Mouse (Mus musculus): Measurements from ENCODE around the gene Plcl2. TPM values are rescaled to one million over a fixed set of nuclear protein-coding genes. Genes with fewer than 3 reads are reported as not detected.
"Not testable (repeated sequence)": the region's sequence is repeated elsewhere in the genome, so short reads cannot be mapped to it uniquely, and the experiment has no call there.

Gene Plcl2
- polyA plus RNA-seq, 1 experiment from 2014 or later: 10.2 TPM

- no peak for ATAC-seq (ENCODE audit: low FRiP score, low read depth)
- H3K4me1 ChIP-seq: peaks cover 1% of the 10 kb centered on the region
- no peak overlapping the region for H3K4me2 ChIP-seq (replicated peaks)
- H3K4me3 ChIP-seq: no peak overlapping the region
- H3K9me3 ChIP-seq: no peaks in the 10 kb centered on the region
- no peaks in the 10 kb centered on the region for H3K27me3 ChIP-seq (replicated peaks)
- WGBS: 81% methylated on average over 4 of the region's 4 CpGs
- no peak overlapping the region for H3K9ac ChIP-seq
- no peak overlapping the region for H3K27ac ChIP-seq
- no peaks in the 10 kb centered on the region for H3K36me3 ChIP-seq
Observed at GRCm38 (mm10) chr17:50515926-50516325, 6.7 kb downstream of the Plcl2 start.

- Histone ChIP-seq H3K9me3 (no peaks in the 10 kb centered on the region), H3K27ac (no peak overlapping the region), H3K4me2 (replicated peaks) (no peak overlapping the region), H3K4me1 (no peaks in the 10 kb centered on the region; the same call in 1 of the 2 replicates), H3K27me3 (replicated peaks) (no peaks in the 10 kb centered on the region), H3K36me3 (no peaks in the 10 kb centered on the region), H3K9ac (no peak overlapping the region), H3K4me3 (no peak overlapping the region)
- ATAC-seq (ENCODE audit: low FRiP score, low read depth): no peak
- WGBS: 82% methylated on average over 6 of the region's 6 CpGs
Observed at GRCm38 (mm10) chr17:50517781-50518415, 8.7 kb downstream of the Plcl2 start.

GRCm38 (mm10) chr17:50519588-50519987 lies 10.4 kb downstream of the Plcl2 start:
- no peaks in the 10 kb centered on the region for H3K27me3 ChIP-seq (replicated peaks)

GRCm38 (mm10) chr17:50522473-50523083 lies 13.4 kb downstream of the Plcl2 start:
- no peak overlapping the region for H3K27ac ChIP-seq
- no peaks in the 10 kb centered on the region; the same call in 1 of the 2 replicates for H3K4me1 ChIP-seq
- H3K9ac ChIP-seq: no peak overlapping the region
- ATAC-seq (ENCODE audit: low FRiP score, low read depth): no peak
- H3K4me2 ChIP-seq (replicated peaks): no peak overlapping the region
- no peak overlapping the region for H3K4me3 ChIP-seq
- H3K27me3 ChIP-seq (replicated peaks): no peaks in the 10 kb centered on the region
- H3K9me3 ChIP-seq: no peaks in the 10 kb centered on the region
- 82% methylated on average over 5 of the region's 5 CpGs for WGBS
- no peaks in the 10 kb centered on the region for H3K36me3 ChIP-seq

More at GRCm38 (mm10) chr17:50519588-50519987, 10.4 kb downstream of the Plcl2 start:
- ATAC-seq (ENCODE audit: low FRiP score, low read depth): no peak
- Histone ChIP-seq H3K4me3 (no peak overlapping the region), H3K27ac (no peak overlapping the region), H3K4me1 (no peaks in the 10 kb centered on the region), H3K36me3 (no peaks in the 10 kb centered on the region), H3K9ac (no peak overlapping the region), H3K4me2 (replicated peaks) (no peak overlapping the region), H3K9me3 (no peaks in the 10 kb centered on the region)
- WGBS: 87% methylated on average over 5 of the region's 5 CpGs

GRCm38 (mm10) chr17:50524970-50525369 lies 15.8 kb downstream of the Plcl2 start:
- 71% methylated on average over 6 of the region's 6 CpGs for WGBS
- Histone ChIP-seq H3K27ac (no peak overlapping the region), H3K4me3 (no peak overlapping the region), H3K9ac (no peak overlapping the region), H3K4me1 (no peaks in the 10 kb centered on the region; the same call in 1 of the 2 replicates), H3K36me3 (no peaks in the 10 kb centered on the region), H3K9me3 (no peaks in the 10 kb centered on the region), H3K4me2 (replicated peaks) (no peak overlapping the region), H3K27me3 (replicated peaks) (no peaks in the 10 kb centered on the region)
- ATAC-seq (ENCODE audit: low FRiP score, low read depth): no peak

GRCm38 (mm10) chr17:50525821-50526220 lies 16.6 kb downstream of the Plcl2 start:
- Histone ChIP-seq H3K27ac (no peak overlapping the region), H3K4me1 (no peaks in the 10 kb centered on the region; the same call in 1 of the 2 replicates), H3K4me3 (no peak overlapping the region), H3K36me3 (no peaks in the 10 kb centered on the region), H3K9ac (no peak overlapping the region), H3K9me3 (no peaks in the 10 kb centered on the region), H3K4me2 (replicated peaks) (no peak overlapping the region), H3K27me3 (replicated peaks) (no peaks in the 10 kb centered on the region)
- WGBS: 40% methylated on average over 2 of the region's 2 CpGs
- ATAC-seq (ENCODE audit: low FRiP score, low read depth): no peak

- Histone ChIP-seq H3K4me1 (no peaks in the 10 kb centered on the region; the same call in 1 of the 2 replicates), H3K9me3 (no peaks in the 10 kb centered on the region), H3K27ac (no peak overlapping the region), H3K36me3 (no peaks in the 10 kb centered on the region), H3K4me3 (no peak overlapping the region), H3K4me2 (replicated peaks) (no peak overlapping the region), H3K9ac (no peak overlapping the region), H3K27me3 (replicated peaks) (no peaks in the 10 kb centered on the region)
- WGBS: 92% methylated on average over 8 of the region's 8 CpGs
- no peak for ATAC-seq (ENCODE audit: low FRiP score, low read depth)
Observed at GRCm38 (mm10) chr17:50530089-50530488, 20.9 kb downstream of the Plcl2 start.

GRCm38 (mm10) chr17:50534889-50535288 lies 25.7 kb downstream of the Plcl2 start:
- not testable (repeated sequence) for ATAC-seq (ENCODE audit: low FRiP score, low read depth); H3K9me3 ChIP-seq; H3K4me3 ChIP-seq; H3K36me3 ChIP-seq; H3K4me2 ChIP-seq (replicated peaks); H3K4me1 ChIP-seq; H3K9ac ChIP-seq; H3K27ac ChIP-seq; H3K27me3 ChIP-seq (replicated peaks)
- WGBS: 93% methylated on average over 2 of the region's 2 CpGs

- H3K27me3 ChIP-seq (replicated peaks): no peaks in the 10 kb centered on the region
- no peak overlapping the region for H3K4me2 ChIP-seq (replicated peaks)
- no peak overlapping the region for H3K9ac ChIP-seq
- H3K4me1 ChIP-seq: no peaks in the 10 kb centered on the region
- no peak for ATAC-seq (ENCODE audit: low FRiP score, low read depth)
- no peak overlapping the region for H3K27ac ChIP-seq
- WGBS: 95% methylated on average over 4 of the region's 4 CpGs
- H3K9me3 ChIP-seq: no peaks in the 10 kb centered on the region
- no peaks in the 10 kb centered on the region for H3K36me3 ChIP-seq
- no peak overlapping the region for H3K4me3 ChIP-seq
Observed at GRCm38 (mm10) chr17:50536409-50537194, 27.4 kb downstream of the Plcl2 start.

- no peaks in the 10 kb centered on the region for H3K9me3 ChIP-seq
- no peaks in the 10 kb centered on the region for H3K36me3 ChIP-seq
- H3K4me2 ChIP-seq (replicated peaks): no peak overlapping the region
- 92% methylated on average over 2 of the region's 2 CpGs for WGBS
- H3K27me3 ChIP-seq (replicated peaks): no peaks in the 10 kb centered on the region
- no peak overlapping the region for H3K27ac ChIP-seq
- no peaks in the 10 kb centered on the region for H3K4me1 ChIP-seq
- no peak for ATAC-seq (ENCODE audit: low FRiP score, low read depth)
- H3K4me3 ChIP-seq: no peak overlapping the region
- no peak overlapping the region for H3K9ac ChIP-seq
Observed at GRCm38 (mm10) chr17:50537786-50538185, 28.6 kb downstream of the Plcl2 start.

- no peaks in the 10 kb centered on the region for H3K36me3 ChIP-seq
Observed at GRCm38 (mm10) chr17:50544860-50545259, 35.7 kb downstream of the Plcl2 start.

GRCm38 (mm10) chr17:50545274-50545673 lies 36.1 kb downstream of the Plcl2 start:
- Histone ChIP-seq H3K4me2 (replicated peaks) (no peak overlapping the region), H3K4me1 (no peaks in the 10 kb centered on the region), H3K27ac (no peak overlapping the region), H3K9ac (no peak overlapping the region), H3K27me3 (replicated peaks) (no peaks in the 10 kb centered on the region), H3K9me3 (no peaks in the 10 kb centered on the region), H3K36me3 (no peaks in the 10 kb centered on the region), H3K4me3 (no peak overlapping the region)
- ATAC-seq (ENCODE audit: low FRiP score, low read depth): no peak
- 70% methylated on average over 6 of the region's 6 CpGs for WGBS

More at GRCm38 (mm10) chr17:50544860-50545259, 35.7 kb downstream of the Plcl2 start:
- H3K4me1 ChIP-seq: no peaks in the 10 kb centered on the region
- no peak for ATAC-seq (ENCODE audit: low FRiP score, low read depth)
- H3K4me3 ChIP-seq: no peak overlapping the region
- no peak overlapping the region for H3K4me2 ChIP-seq (replicated peaks)
- WGBS: 92% methylated on average over 1 of the region's 1 CpGs
- H3K9ac ChIP-seq: no peak overlapping the region
- no peak overlapping the region for H3K27ac ChIP-seq
- no peaks in the 10 kb centered on the region for H3K9me3 ChIP-seq
- H3K27me3 ChIP-seq (replicated peaks): no peaks in the 10 kb centered on the region
